Mouse (Mus musculus) spleen, postnatal 14 days (tissue): ENCODE data around the gene Cby3.
A peak's percentile ranks its signal among the peaks of the same experiment; 100 is the strongest.

Experiments used
- DNase-seq, 2 experiments: peaks; one replicate each; pipeline ENCODE4 v3.0.0; 2021 to 2022; ENCODE audit warnings: low spot score in 2 of 2

The Cby3 gene

GRCm38 (mm10) chr11:50389011-50389410, 34.7 kb downstream of the Cby3 start:
- DNase-seq = no peak

GRCm38 (mm10) chr11:50389616-50390015, 35.4 kb downstream of the Cby3 start:
- no peak for DNase-seq

DNA sequence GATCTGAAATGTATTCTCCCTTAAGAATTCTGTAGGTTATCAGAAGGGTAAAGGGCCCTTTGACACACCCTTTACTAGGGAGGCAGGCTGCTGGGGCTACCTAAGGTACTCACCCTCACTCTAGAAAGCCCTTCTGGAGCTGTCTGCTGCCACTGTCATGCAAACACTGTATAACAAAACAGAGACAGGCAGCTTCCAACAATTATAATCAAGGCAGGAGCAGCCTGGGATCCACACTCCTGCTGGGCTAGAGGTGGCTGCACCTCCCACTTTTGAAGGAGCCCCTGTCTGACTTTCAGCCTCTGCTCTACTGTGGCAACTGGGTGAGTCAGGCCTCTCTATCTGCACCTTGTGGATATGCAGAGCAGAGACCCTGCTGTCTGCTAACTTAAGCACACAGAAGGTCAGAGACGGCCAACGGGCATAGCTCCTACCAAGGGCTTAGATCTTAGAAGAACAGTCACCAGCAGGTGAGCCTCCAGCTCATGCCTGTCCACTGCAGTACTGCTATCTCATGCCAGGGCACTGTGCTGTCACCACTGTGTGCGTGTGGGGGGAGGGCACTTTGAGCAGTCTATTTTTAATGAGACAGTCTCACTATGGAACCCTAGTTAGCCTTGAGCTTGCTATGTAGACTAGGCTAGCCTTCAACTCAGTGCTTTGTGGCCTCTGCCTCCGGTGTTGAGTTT, 37.2 kb downstream of the Cby3 start:
- no peak for DNase-seq

- no peak for DNase-seq
Measured at GRCm38 (mm10) chr11:50393306-50393705, 39.0 kb downstream of the Cby3 start.

- DNase-seq = no peak
Measured at GRCm38 (mm10) chr11:50394731-50395130, 40.5 kb downstream of the Cby3 start.

GRCm38 (mm10) chr11:50396766-50397307, 42.6 kb downstream of the Cby3 start:
- DNase-seq = no peak

DNA sequence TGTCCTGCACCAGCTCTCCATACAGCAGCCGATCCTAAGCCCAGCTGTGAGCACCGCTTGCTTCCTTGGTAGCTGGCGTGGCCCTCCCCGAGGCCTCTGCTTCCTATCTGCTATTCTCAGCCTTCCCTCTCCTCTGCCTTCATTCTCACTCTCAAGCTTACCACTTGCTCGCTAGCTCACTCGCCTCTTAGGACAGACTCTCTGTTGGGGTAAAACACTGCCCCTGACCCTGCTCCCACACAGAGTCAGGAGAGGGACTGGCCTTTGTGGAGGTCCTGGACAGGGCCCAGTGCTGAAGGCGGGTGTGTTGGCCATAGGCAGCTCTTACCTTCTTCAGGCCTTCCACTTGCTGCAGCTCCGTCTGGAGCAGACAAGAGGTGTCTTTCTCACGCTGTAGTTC, 43.1 kb downstream of the Cby3 start:
- no peak for DNase-seq

DNA sequence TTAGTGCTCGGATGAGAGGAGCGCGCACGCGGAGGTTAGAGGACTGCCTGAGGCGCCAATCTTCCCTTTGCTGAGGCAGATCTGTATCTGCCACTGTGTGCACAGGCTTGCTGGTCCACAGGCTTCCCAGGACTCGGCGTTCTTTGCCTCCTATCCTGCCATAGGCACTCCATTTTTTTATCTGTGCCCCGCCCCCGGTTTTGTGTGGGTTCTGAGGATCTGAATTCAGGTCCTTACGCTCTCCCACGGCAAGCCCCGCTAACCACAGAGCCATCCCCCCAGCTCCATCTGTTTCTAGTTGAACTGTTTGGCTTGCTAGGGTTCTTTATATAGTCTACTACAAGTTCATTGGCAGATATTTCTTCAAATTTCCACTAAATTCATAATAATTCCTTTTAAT, 44.5 kb downstream of the Cby3 start:
- DNase-seq = no peak

- DNase-seq = peak in 1 of 2 experiments; percentile 5
Measured at GRCm38 (mm10) chr11:50402481-50402880, 48.2 kb downstream of the Cby3 start.

- peak in 1 of 2 experiments; percentile 3 for DNase-seq
Measured at GRCm38 (mm10) chr11:50403367-50404014, 49.2 kb downstream of the Cby3 start.

GRCm38 (mm10) chr11:50407235-50407634, 53.0 kb downstream of the Cby3 start:
- no peak for DNase-seq
